Mouse (Mus musculus) kidney, embryonic 16.5 days (tissue): ENCODE measurements around the gene D17H6S53E. TPM values are rescaled to one million over a fixed set of nuclear protein-coding genes. Genes with fewer than 3 reads are reported as not detected.

Source experiments
- ATAC-seq: fragments of 200-750 bp; cut with Nextera tagmentation; 2 replicates; pipeline ENCODE4 v1.8.0; 2017; ENCODE audit warnings: moderate TSS enrichment; ENCODE audit not compliant: low FRiP score, low TSS enrichment
- H3K27ac ChIP-seq: fragments of 300-500 bp; sonication (generic); 2 replicates; pipeline ENCODE4 v1.5.1; 2014; ENCODE audit warnings: low read length
- H3K27me3 ChIP-seq: fragments of 300-500 bp; sonication (generic); 2 replicates; pipeline ENCODE4 v1.6.1; 2014; ENCODE audit warnings: low read length, control low read depth, mixed read lengths; ENCODE audit not compliant: insufficient read depth
- H3K36me3 ChIP-seq: fragments of 300-500 bp; sonication (generic); 2 replicates; pipeline ENCODE4 v1.6.1; 2014; ENCODE audit warnings: low read length, control low read depth, mixed read lengths; ENCODE audit not compliant: insufficient read depth
- H3K4me1 ChIP-seq: fragments of 300-500 bp; sonication (generic); 2 replicates; pipeline ENCODE4 v1.6.1; 2014; ENCODE audit warnings: low read length, control low read depth, mixed read lengths; ENCODE audit not compliant: insufficient read depth
- H3K4me2 ChIP-seq: fragments of 300-500 bp; sonication (generic); replicated peaks from 2 replicates; pipeline ENCODE4 v1.6.1; 2014; ENCODE audit warnings: low read depth, low read length
- H3K4me3 ChIP-seq: fragments of 300-500 bp; sonication (generic); 2 replicates; pipeline ENCODE4 v1.5.1; 2014; ENCODE audit warnings: mild to moderate bottlenecking, low read length
- H3K9ac ChIP-seq: fragments of 300-500 bp; sonication (generic); replicated peaks from 2 replicates; pipeline ENCODE4 v1.6.1; 2014; ENCODE audit warnings: low read length
- H3K9me3 ChIP-seq: fragments of 300-500 bp; sonication (generic); 2 replicates; pipeline ENCODE4 v1.6.1; 2016; ENCODE audit warnings: low read length, control low read depth
- WGBS: fragments of 180-500 bp; shearing (Covaris S2); extraction: QIAGEN DNeasy Blood & Tissue Kit; methylation state at CpG from one replicate; pipeline ENCODE4 v1.1.7; 2014; 5-methylcytosine and 5-hydroxymethylcytosine counted together
- polyA plus RNA-seq: library from polyadenylated mRNA; unstranded; fragments of >200 nt; fragmentation: Nextera tagmentation; extraction: Ambion mirVana; gene quantifications from 2 replicates; pipeline ENCODE4 v1.2.1, GENCODE M21; 2015

The D17H6S53E gene
- polyA plus RNA-seq, 1 experiment from 2014 or later: 8.5 TPM

DNA sequence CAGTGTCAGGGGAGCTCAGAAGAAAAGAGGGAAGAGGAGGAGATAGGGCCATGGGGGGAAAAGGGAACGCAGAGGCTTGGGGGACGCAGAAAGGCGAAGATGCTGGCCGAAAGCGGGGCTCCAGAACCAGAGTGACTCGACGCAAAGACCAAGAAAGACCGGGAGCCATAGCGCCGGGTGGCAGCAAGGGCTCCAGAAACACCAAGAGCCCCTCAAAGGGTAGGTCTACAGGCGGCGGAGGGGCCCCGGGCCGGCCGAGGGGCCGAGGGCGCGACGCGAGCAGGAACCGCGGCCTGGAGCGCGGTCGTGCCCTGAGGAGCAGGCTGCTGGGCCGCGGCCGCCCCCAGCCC is 38.0 kb downstream of the D17H6S53E start:
- no peak for ATAC-seq
- Histone ChIP-seq H3K9me3 (no peaks in the 10 kb centered on the region), H3K27ac (peak overlapping the region; percentile 100), H3K36me3 (peaks cover 33% of the 10 kb centered on the region), H3K4me1 (peaks cover 30% of the 10 kb centered on the region), H3K4me2 (peak overlapping the region; percentile 98), H3K4me3 (peak overlapping the region; percentile 99), H3K9ac (peak overlapping the region; percentile 99), H3K27me3 (no peaks in the 10 kb centered on the region)
- 0% methylated on average over 28 of the region's 28 CpGs for WGBS

- peak within 1 kb of the TSS; percentile 99 for H3K9ac ChIP-seq
- under 1% methylated on average over 70 of the region's 89 CpGs for WGBS
- H3K4me1 ChIP-seq: peaks cover 30% of the 10 kb centered on the region
- ATAC-seq: peak; percentile 96
- H3K4me2 ChIP-seq: peak within 1 kb of the TSS; percentile 98
- peaks cover 27% of the 10 kb centered on the region for H3K36me3 ChIP-seq
- peak within 1 kb of the TSS; percentile 99 for H3K4me3 ChIP-seq
- no peaks in the 10 kb centered on the region for H3K9me3 ChIP-seq
- no peaks in the 10 kb centered on the region for H3K27me3 ChIP-seq
- H3K27ac ChIP-seq: peak within 1 kb of the TSS; percentile 100
Observed at GRCm38 (mm10) chr17:35164568-35165450, 38.6 kb downstream of the D17H6S53E start, which contains the start of gene Prrc2a. Gene Prrc2a, minus strand, starts transcription at chr17:35164897.

DNA sequence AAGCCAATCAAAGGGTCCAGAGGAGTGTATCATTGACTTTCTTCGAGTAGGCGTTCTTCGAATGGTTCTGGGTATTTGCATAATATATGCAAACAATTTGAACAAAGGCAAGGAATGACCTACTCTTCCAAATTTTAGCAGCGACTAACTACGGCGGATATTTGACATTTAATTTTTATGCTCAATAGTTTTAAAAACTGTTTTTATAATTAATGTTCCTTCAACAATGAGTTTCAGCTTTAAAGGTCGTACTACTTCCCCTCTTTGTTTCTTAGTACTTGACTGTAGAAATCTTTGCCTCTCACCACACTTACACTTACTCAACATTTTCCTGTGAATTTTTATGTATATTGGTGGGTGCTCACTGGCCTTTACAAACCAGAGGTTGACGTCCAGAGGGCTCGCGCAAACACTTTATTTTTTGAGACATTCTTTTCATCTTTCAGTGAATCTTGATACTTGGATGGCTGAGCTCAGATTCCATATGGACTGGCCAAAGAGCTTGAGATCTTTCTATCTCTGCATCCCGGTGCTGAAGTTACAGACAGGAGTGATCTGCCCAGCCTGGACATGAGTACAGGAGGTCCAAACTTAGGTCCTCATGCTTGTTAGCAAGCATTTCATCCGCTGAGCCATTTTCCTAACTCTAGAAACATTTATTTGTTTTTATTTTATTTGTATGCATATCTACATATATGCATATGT is 39.4 kb downstream of the D17H6S53E start:
- ATAC-seq: no peak
- H3K4me3 ChIP-seq: peak overlapping the region; percentile 99

DNA sequence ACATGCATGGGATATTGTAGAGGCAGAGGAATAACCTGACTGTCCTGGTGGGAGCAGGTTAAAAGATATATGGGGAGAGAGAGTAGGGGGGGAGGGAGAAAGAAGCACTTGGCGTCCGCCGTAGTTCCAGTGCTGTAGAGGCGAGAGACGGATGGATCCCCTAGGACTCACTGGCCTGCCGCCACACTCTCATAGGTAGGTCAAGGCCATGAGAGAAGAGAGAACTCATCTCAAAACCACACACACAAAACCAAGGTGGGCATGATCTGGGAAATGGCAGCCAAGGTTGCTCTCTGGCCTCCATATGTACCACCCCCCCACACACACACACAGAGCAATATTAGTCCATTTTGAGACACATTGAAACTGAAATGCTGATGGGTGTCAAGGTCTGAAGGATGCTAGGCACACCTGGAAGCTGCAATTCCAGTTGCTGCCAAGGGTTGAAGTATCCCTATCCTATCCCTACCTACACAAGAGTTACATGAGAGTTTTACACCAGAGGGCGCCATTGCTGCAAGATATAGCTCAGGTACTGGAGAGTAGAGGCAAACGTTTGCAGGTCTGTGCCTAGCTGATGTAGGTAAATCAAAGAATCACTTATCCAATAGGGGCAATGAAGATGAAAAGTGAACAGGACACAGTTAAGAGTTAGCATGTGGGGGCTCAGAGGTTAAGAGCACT is 40.3 kb downstream of the D17H6S53E start:
- H3K9ac ChIP-seq: peak overlapping the region; percentile 65
- no peak overlapping the region for H3K27ac ChIP-seq
- no peaks in the 10 kb centered on the region for H3K27me3 ChIP-seq
- peak overlapping the region; percentile 57 for H3K4me2 ChIP-seq
- peaks cover 30% of the 10 kb centered on the region for H3K4me1 ChIP-seq
- ATAC-seq: no peak
- H3K9me3 ChIP-seq: no peaks in the 10 kb centered on the region
- WGBS: 72% methylated on average over 8 of the region's 8 CpGs
- peaks cover 10% of the 10 kb centered on the region for H3K36me3 ChIP-seq
- H3K4me3 ChIP-seq: no peak overlapping the region

More for the DNA sequence above, 39.4 kb downstream of the D17H6S53E start:
- Histone ChIP-seq H3K27ac (peak overlapping the region; percentile 100), H3K4me1 (peaks cover 30% of the 10 kb centered on the region), H3K9ac (peak overlapping the region; percentile 79), H3K36me3 (peaks cover 19% of the 10 kb centered on the region), H3K4me2 (peak overlapping the region; percentile 57), H3K27me3 (no peaks in the 10 kb centered on the region), H3K9me3 (no peaks in the 10 kb centered on the region)
- WGBS: 18% methylated on average over 12 of the region's 12 CpGs

DNA sequence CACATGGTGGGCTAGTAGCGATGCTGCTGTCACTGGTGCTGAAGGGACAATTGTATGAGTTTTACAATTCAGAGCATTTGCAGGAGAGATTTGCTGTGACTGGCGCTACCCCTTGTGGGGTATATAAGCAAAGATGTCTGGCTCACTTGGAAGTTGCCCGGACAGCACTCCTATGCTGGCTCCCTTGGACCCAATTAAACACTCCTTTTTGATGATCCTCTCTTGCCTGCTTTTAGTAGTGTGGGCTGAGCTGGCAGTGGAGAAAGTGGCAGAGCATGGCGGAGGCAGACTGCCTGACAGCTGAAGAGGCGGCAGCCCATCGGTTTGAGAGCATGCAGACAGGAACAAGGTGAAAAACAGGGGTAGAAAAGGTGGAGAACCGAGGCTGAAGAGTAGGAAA is 41.6 kb downstream of the D17H6S53E start:
- Histone ChIP-seq H3K27me3 (no peaks in the 10 kb centered on the region), H3K9ac (no peak overlapping the region), H3K27ac (no peak overlapping the region), H3K4me3 (no peak overlapping the region), H3K9me3 (no peaks in the 10 kb centered on the region), H3K4me2 (no peak overlapping the region), H3K36me3 (no peaks in the 10 kb centered on the region), H3K4me1 (peaks cover 17% of the 10 kb centered on the region)
- WGBS: 89% methylated on average over 7 of the region's 7 CpGs
- no peak for ATAC-seq

- H3K9ac ChIP-seq: 0 out of 2 replicates have a peak overlapping the region, but pooled peaks have one; percentile 20
- no peaks in the 10 kb centered on the region for H3K36me3 ChIP-seq
- 12% methylated on average over 4 of the region's 4 CpGs for WGBS
- no peaks in the 10 kb centered on the region for H3K9me3 ChIP-seq
- H3K4me3 ChIP-seq: no peak overlapping the region
- peaks cover 9% of the 10 kb centered on the region for H3K4me1 ChIP-seq
- no peak for ATAC-seq
- no peaks in the 10 kb centered on the region for H3K27me3 ChIP-seq
- H3K27ac ChIP-seq: no peak overlapping the region
- no peak overlapping the region for H3K4me2 ChIP-seq
Observed at GRCm38 (mm10) chr17:35168541-35169207, 42.5 kb downstream of the D17H6S53E start.

DNA sequence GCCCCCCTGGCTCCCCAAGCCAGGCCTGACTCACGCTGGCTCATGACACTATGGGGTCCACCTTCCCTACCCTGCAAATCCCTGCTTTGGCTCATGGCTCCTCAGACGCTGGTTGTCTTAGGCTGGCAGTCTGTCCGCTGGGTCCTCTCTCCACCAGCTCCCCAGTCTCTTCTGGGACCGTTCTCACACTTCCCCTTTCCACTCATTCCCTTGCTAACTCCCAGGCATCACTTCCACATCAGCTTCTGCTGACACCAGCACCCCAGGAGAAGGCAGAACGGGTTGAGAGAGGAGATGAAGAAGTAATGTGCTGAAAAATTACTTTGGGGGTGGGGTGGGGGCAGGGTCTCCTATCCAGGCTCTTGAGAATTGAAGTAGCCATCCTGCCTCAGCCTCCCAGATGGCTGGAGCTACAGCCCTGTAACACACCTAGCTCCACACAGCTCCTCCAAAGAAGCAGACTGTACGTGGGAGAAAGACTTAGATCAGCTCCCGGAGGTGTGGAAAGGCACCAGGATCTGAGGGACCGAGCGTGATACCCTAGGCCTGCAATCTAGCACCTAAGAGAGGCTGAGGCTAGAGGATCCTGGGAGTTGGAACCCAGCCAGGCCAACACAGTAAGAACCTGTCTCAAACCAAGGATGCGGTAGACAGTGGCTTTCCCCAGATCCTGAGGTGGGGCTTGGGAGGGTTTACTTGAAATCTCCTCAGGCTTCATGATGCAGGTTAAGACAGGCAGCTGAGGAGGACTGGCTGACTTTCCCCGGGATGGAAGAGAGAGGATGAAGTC is 46.5 kb downstream of the D17H6S53E start:
- no peaks in the 10 kb centered on the region for H3K9me3 ChIP-seq
- 68% methylated on average over 11 of the region's 11 CpGs for WGBS
- no peak overlapping the region for H3K4me3 ChIP-seq
- H3K4me2 ChIP-seq: no peak overlapping the region
- H3K27me3 ChIP-seq: no peaks in the 10 kb centered on the region
- no peak overlapping the region for H3K9ac ChIP-seq
- no peak for ATAC-seq
- H3K36me3 ChIP-seq: no peaks in the 10 kb centered on the region
- H3K4me1 ChIP-seq: no peaks in the 10 kb centered on the region
- peak overlapping the region; percentile 69; the same call in 1 of the 2 replicates for H3K27ac ChIP-seq

DNA sequence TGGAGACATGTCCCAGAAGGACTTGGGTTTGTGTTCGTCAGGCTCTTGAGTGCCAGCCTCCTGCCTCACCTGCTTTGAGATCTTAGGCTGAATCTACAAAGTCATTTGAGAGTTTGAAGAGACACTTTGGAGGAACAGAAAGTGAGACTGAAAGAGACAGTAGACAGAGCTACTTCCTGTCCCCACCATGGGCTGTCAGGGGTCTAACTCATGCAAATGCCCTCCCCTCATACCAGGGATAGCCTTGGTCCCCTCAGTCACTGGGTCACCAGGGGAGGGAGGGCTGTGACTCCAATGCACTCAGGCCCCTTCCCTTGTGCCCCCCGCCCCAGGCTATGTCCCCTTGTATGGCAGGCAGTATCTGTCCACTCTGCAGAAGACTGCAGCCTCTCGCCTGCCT is 47.2 kb downstream of the D17H6S53E start:
- Histone ChIP-seq H3K9me3 (no peaks in the 10 kb centered on the region), H3K4me3 (no peak overlapping the region), H3K9ac (no peak overlapping the region), H3K27ac (peak overlapping the region; percentile 69), H3K4me2 (no peak overlapping the region), H3K27me3 (no peaks in the 10 kb centered on the region), H3K4me1 (no peaks in the 10 kb centered on the region), H3K36me3 (no peaks in the 10 kb centered on the region)
- 77% methylated on average over 3 of the region's 3 CpGs for WGBS
- no peak for ATAC-seq
